ENCODE assay signal across 9 mouse cellular contexts in the genomic region with DNA sequence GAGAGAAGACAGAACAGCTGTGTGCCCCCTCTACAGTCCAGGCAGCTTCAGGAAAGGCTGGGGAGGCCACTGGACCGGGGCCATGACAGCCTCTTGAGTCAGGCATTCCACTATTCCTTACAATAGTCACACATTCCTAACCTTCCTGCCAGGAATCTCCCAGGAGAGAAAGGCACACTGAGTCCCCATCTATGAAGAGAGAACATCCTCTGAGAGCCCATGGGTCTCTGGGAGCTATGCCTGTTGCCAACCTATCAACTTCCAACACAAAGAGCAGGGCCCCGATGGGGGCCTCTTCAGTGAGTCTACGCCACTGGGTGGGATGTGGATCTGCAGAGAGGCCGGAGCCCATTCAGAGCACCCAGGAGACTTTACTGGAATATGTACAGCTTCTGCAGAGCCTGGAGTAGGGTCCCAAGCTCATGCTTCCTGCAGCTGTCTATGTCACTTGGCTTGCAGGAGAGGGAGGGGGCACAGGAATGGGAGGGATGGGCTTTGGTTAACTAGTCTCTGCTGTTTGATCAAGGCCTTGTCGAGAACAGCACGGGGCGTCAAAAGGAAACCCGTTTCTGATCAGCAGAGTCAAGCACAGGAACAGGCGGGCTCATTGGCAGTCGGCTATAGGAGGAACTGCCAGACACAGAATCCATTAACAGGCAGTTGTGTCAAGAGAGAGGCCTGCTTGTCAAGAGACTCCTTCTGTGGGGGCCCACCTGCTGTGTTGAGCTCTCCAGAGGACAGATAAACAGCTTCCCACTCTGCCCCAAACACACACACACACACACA.
A peak's percentile ranks its signal among the peaks of the same experiment; 100 is the strongest.
DNase-seq lines count a peak whose midpoint lies in the region; ATAC-seq and TF ChIP-seq lines count a peak whose summit lies in the region.
"Had no signal": no experiment of that assay in that cellular context is flagged by ENCODE, and none has a peak within 500 bp of the region (broad histone marks: within the 10 kb centered on the region; RNA-seq: fewer than 3 reads in every experiment).

No protein-coding gene starts in this region.

- 23% methylated on average over 10 of the region's 10 CpGs for WGBS in forebrain, embryonic 13.5 days
- WGBS in limb, embryonic 15.5 days = 21% methylated on average over 10 of the region's 10 CpGs
- WGBS in olfactory bulb, adult 2 months = 50% methylated on average over 10 of the region's 10 CpGs

- no peak for TF ChIP-seq CTCF in olfactory bulb, adult 2 months (IDR thresholded peaks at IDR 0.05; ENCODE audit: insufficient read depth, low read depth, low read length)

- H3K27ac ChIP-seq in forebrain, embryonic 13.5 days = peak overlapping the region; percentile 85
- H3K27ac ChIP-seq in limb, embryonic 15.5 days = peak overlapping the region; percentile 76
- peak overlapping the region; percentile 68 for H3K27ac ChIP-seq in olfactory bulb, adult 2 months (ENCODE audit: insufficient read depth, low read depth, low read length)

- H3K4me3 ChIP-seq in forebrain, embryonic 13.5 days = no peak overlapping the region
- no peak overlapping the region for H3K4me3 ChIP-seq in limb, embryonic 15.5 days
- H3K4me3 ChIP-seq in olfactory bulb, adult 2 months (ENCODE audit: insufficient read depth, low read depth, low read length) = no peak overlapping the region

- DNase-seq in left cerebral cortex, postnatal 4 days = peak; percentile 57
- DNase-seq in left cerebral cortex, adult 9 months (ENCODE audit: low spot score in 2 of 2) = no peak
- DNase-seq in heart, postnatal 4 days = peak; percentile 85
- no peak for DNase-seq in cerebellum, postnatal 36 days

- peak overlapping the region; percentile 8; the same call in 1 of the 2 replicates for H3K4me2 ChIP-seq in forebrain, embryonic 13.5 days
- H3K4me2 ChIP-seq in limb, embryonic 15.5 days = no peak overlapping the region

- peaks cover 97% of the 10 kb centered on the region for H3K4me1 ChIP-seq in forebrain, embryonic 13.5 days
- peaks cover 63% of the 10 kb centered on the region for H3K4me1 ChIP-seq in limb, embryonic 15.5 days
- H3K4me1 ChIP-seq in olfactory bulb, adult 2 months (ENCODE audit: control insufficient read depth, insufficient read depth, low read length) = peaks cover 22% of the 10 kb centered on the region

- H3K9ac ChIP-seq in forebrain, embryonic 13.5 days = peak overlapping the region; percentile 22; the same call in 1 of the 2 replicates
- H3K9ac ChIP-seq in limb, embryonic 15.5 days = no peak overlapping the region

- H3K9me3 ChIP-seq in forebrain, embryonic 13.5 days (replicated peaks) = no peaks in the 10 kb centered on the region
- no peaks in the 10 kb centered on the region for H3K9me3 ChIP-seq in limb, embryonic 15.5 days
- H3K9me3 ChIP-seq: G1E had no signal

- H3K36me3 ChIP-seq in forebrain, embryonic 13.5 days (ENCODE audit: poor library complexity, severe bottlenecking) = no peaks in the 10 kb centered on the region
- H3K36me3 ChIP-seq in limb, embryonic 15.5 days = no peaks in the 10 kb centered on the region

- ATAC-seq in forebrain, embryonic 13.5 days = peak; percentile 67
- ATAC-seq in limb, embryonic 15.5 days (ENCODE audit: insufficient number of reproducible peaks, low FRiP score, low TSS enrichment, low read depth) = peak; percentile 66
- no peak; the same call in 1 of the 2 replicates for ATAC-seq in frontal cortex, adult (ENCODE audit: low TSS enrichment)

- intact Hi-C loops in left cerebral cortex, postnatal 4 days (cut with DNase I) = no loop called here

- H3K27me3 ChIP-seq in forebrain, embryonic 13.5 days = no peaks in the 10 kb centered on the region
- H3K27me3 ChIP-seq in limb, embryonic 15.5 days = no peaks in the 10 kb centered on the region

- no peak for TF ChIP-seq POLR2A in olfactory bulb, adult 2 months (IDR thresholded peaks at IDR 0.05; ENCODE audit: insufficient read depth, low read depth, low read length)

Comparison
In these comparisons a context has a peak if more than half of its experiments do, and no peak if none do; other contexts are left out.
1. DNase-seq: peak in left cerebral cortex, postnatal 4 days (single experiment) and heart, postnatal 4 days (single experiment); none in left cerebral cortex, adult 9 months (0 of 2) and cerebellum, postnatal 36 days (0 of 2).
2. Peak in every context shown above with its lines, with median percentiles within 50 percentile points of each other: H3K27ac ChIP-seq.